8 mouse cellular contexts compared by ENCODE assay signal in genomic region chr2:169635428-169635827, GRCm38 (mm10). TPM values are rescaled to one million over a fixed set of nuclear protein-coding genes. Genes with fewer than 3 reads are reported as not detected.
DNase-seq lines count a peak whose midpoint lies in the region; ATAC-seq lines count a peak whose summit lies in the region.

No protein-coding gene starts in this region.

- 0 out of 4 replicates have a peak overlapping the region, but pooled peaks have one; percentile 17 to 74 for H3K27ac ChIP-seq in heart, embryonic 14.5 days (replicated peaks in 1 of 2; ENCODE audit: control insufficient read depth in 1 of 2, insufficient read depth in 1 of 2, low read depth in 2 of 2, low read length in 2 of 2)
- H3K27ac ChIP-seq in embryonic facial prominence, embryonic 15.5 days (replicated peaks), result no peak overlapping the region
- H3K27ac ChIP-seq in intestine, embryonic 15.5 days, result peak overlapping the region; percentile 96
- 0 out of 2 replicates have a peak overlapping the region, but pooled peaks have one; percentile 6 for H3K27ac ChIP-seq in midbrain, embryonic 15.5 days

- no peaks in the 10 kb centered on the region for H3K36me3 ChIP-seq in heart, embryonic 14.5 days (ENCODE audit: control insufficient read depth, insufficient read depth, low read length)
- no peaks in the 10 kb centered on the region for H3K36me3 ChIP-seq in embryonic facial prominence, embryonic 15.5 days
- H3K36me3 ChIP-seq in intestine, embryonic 15.5 days, result no peaks in the 10 kb centered on the region
- no peaks in the 10 kb centered on the region for H3K36me3 ChIP-seq in midbrain, embryonic 15.5 days (replicated peaks)

- H3K9ac ChIP-seq in heart, embryonic 14.5 days (ENCODE audit: low read length), result peak overlapping the region; percentile 85; the same call in 1 of the 2 replicates
- H3K9ac ChIP-seq in embryonic facial prominence, embryonic 15.5 days, result 0 out of 2 replicates have a peak overlapping the region, but pooled peaks have one; percentile 6
- H3K9ac ChIP-seq in intestine, embryonic 15.5 days, result peak overlapping the region; percentile 93
- H3K9ac ChIP-seq in midbrain, embryonic 15.5 days, result 0 out of 2 replicates have a peak overlapping the region, but pooled peaks have one; percentile 8

- peak overlapping the region; percentile 92 for H3K4me2 ChIP-seq in heart, embryonic 14.5 days (ENCODE audit: low read length)
- H3K4me2 ChIP-seq in embryonic facial prominence, embryonic 15.5 days (replicated peaks), result peak overlapping the region; percentile 90
- H3K4me2 ChIP-seq in intestine, embryonic 15.5 days (replicated peaks), result peak overlapping the region; percentile 83
- peak overlapping the region; percentile 97 for H3K4me2 ChIP-seq in midbrain, embryonic 15.5 days

- H3K9me3 ChIP-seq in heart, embryonic 14.5 days (ENCODE audit: control insufficient read depth, low read length), result no peaks in the 10 kb centered on the region
- no peaks in the 10 kb centered on the region for H3K9me3 ChIP-seq in embryonic facial prominence, embryonic 15.5 days (replicated peaks)
- H3K9me3 ChIP-seq in intestine, embryonic 15.5 days, result no peaks in the 10 kb centered on the region
- no peaks in the 10 kb centered on the region for H3K9me3 ChIP-seq in midbrain, embryonic 15.5 days

- DNase-seq in heart, postnatal 14 days, result no peak
- DNase-seq in cerebellum, adult 8-10 months, result no peak
- DNase-seq in left cerebral cortex, adult 18-20 months (ENCODE audit: low spot score in 2 of 2), result no peak

- H3K27me3 ChIP-seq in heart, embryonic 14.5 days (ENCODE audit: control insufficient read depth, insufficient read depth, low read length), result no peaks in the 10 kb centered on the region
- no peaks in the 10 kb centered on the region for H3K27me3 ChIP-seq in embryonic facial prominence, embryonic 15.5 days
- no peaks in the 10 kb centered on the region for H3K27me3 ChIP-seq in intestine, embryonic 15.5 days (replicated peaks)
- H3K27me3 ChIP-seq in midbrain, embryonic 15.5 days (replicated peaks), result no peaks in the 10 kb centered on the region

- 35% methylated on average over 7 of the region's 7 CpGs for WGBS in heart, embryonic 14.5 days
- 47% methylated on average over 7 of the region's 7 CpGs for WGBS in embryonic facial prominence, embryonic 15.5 days
- WGBS in intestine, embryonic 15.5 days, result 10% methylated on average over 7 of the region's 7 CpGs
- WGBS in midbrain, embryonic 15.5 days, result 48% methylated on average over 7 of the region's 7 CpGs

- intact Hi-C loops in heart, postnatal 14 days (cut with DNase I), result loop anchor here (2.0 to 10.0 kb wide), 4 partner anchors 37 to 469 kb away; no protein-coding TSS in a partner anchor

- H3K4me3 ChIP-seq in heart, embryonic 14.5 days (ENCODE audit: control insufficient read depth in 1 of 2, insufficient read depth in 1 of 2, low read depth in 1 of 2, low read length in 2 of 2), result peak overlapping the region; percentile 70 to 81; a peak in 3 of 4 replicates
- H3K4me3 ChIP-seq in embryonic facial prominence, embryonic 15.5 days (replicated peaks), result peak overlapping the region; percentile 66
- H3K4me3 ChIP-seq in intestine, embryonic 15.5 days (replicated peaks), result peak overlapping the region; percentile 79
- H3K4me3 ChIP-seq in midbrain, embryonic 15.5 days, result peak overlapping the region; percentile 68

- ATAC-seq in heart, embryonic 14.5 days (ENCODE audit: insufficient number of reproducible peaks, insufficient read depth, low FRiP score, low read depth), result no peak
- ATAC-seq in embryonic facial prominence, embryonic 15.5 days (ENCODE audit: insufficient number of reproducible peaks, low FRiP score, low TSS enrichment, low read depth), result no peak
- no peak for ATAC-seq in intestine, embryonic 15.5 days
- ATAC-seq in midbrain, embryonic 15.5 days (replicated peaks), result no peak
- ATAC-seq in megakaryocyte progenitor cell, adult 5-6 weeks (replicated peaks; ENCODE audit: poor library complexity), result no peak

- H3K4me1 ChIP-seq in heart, embryonic 14.5 days (ENCODE audit: control insufficient read depth in 2 of 2, insufficient read depth in 2 of 2, low read length in 2 of 2), result peaks cover 0 to 3% of the 10 kb centered on the region in 2 experiments; a peak in 1 of 4 replicates
- H3K4me1 ChIP-seq in embryonic facial prominence, embryonic 15.5 days, result peaks cover 17% of the 10 kb centered on the region
- peaks cover 3% of the 10 kb centered on the region; the same call in 1 of the 2 replicates for H3K4me1 ChIP-seq in intestine, embryonic 15.5 days (replicated peaks)
- H3K4me1 ChIP-seq in midbrain, embryonic 15.5 days, result peaks cover 33% of the 10 kb centered on the region

RNA-seq across cellular contexts. Expression of gene Tshz2, which starts 2.6 kb away (rescaled TPM):
- 3.4 and 3.8 TPM in 2 replicates for polyA plus RNA-seq in heart, embryonic 14.5 days (2014; fragmentation: Nextera tagmentation; extraction: Ambion mirVana)
- 10 to 100 TPM; 15.5 to 17.8 TPM for total RNA-seq in heart, postnatal 14 days (2021)
- 10.1 and 10.5 TPM in 2 replicates for polyA plus RNA-seq in embryonic facial prominence, embryonic 15.5 days (2015; fragmentation: Nextera tagmentation; extraction: Ambion mirVana)
- 15.8 and 17.2 TPM in 2 replicates for polyA plus RNA-seq in intestine, embryonic 15.5 days (2015; fragmentation: Nextera tagmentation; extraction: Ambion mirVana)
- polyA plus RNA-seq in midbrain, embryonic 15.5 days (2015; fragmentation: Nextera tagmentation; extraction: Ambion mirVana), result 18.1 and 22.7 TPM in 2 replicates
- total RNA-seq in megakaryocyte progenitor cell, adult 5-6 weeks (2015), result not detected in 2 replicates
- not detected in 2 replicates for total RNA-seq in megakaryocyte progenitor cell, adult 5-6 weeks (2017)
- total RNA-seq in left cerebral cortex, adult 18-20 months (2021), result 10 to 100 TPM; 37.5 to 41.2 TPM

RNA-seq across cellular contexts. Expression of gene Gm11011, which starts 47.9 kb away (rescaled TPM):
- polyA plus RNA-seq in heart, embryonic 14.5 days (2014; fragmentation: Nextera tagmentation; extraction: Ambion mirVana), result not detected in 2 replicates
- total RNA-seq in heart, postnatal 14 days (2021), result not detected
- not detected in 2 replicates for polyA plus RNA-seq in embryonic facial prominence, embryonic 15.5 days (2015; fragmentation: Nextera tagmentation; extraction: Ambion mirVana)
- polyA plus RNA-seq in intestine, embryonic 15.5 days (2015; fragmentation: Nextera tagmentation; extraction: Ambion mirVana), result not detected in 2 replicates
- polyA plus RNA-seq in midbrain, embryonic 15.5 days (2015; fragmentation: Nextera tagmentation; extraction: Ambion mirVana), result not detected in 2 replicates
- not detected in 2 replicates for total RNA-seq in megakaryocyte progenitor cell, adult 5-6 weeks (2015)
- not detected in 2 replicates for total RNA-seq in megakaryocyte progenitor cell, adult 5-6 weeks (2017)
- total RNA-seq in left cerebral cortex, adult 18-20 months (2021), result not detected

Comparison
In these comparisons a context has a peak if more than half of its experiments do, and no peak if none do; other contexts are left out.
1. H3K9ac ChIP-seq: peak in every context shown above with its lines; median percentile 93 in intestine, embryonic 15.5 days; 85 in heart, embryonic 14.5 days; 8 in midbrain, embryonic 15.5 days; 6 in embryonic facial prominence, embryonic 15.5 days.